Mouse (Mus musculus) cerebellum, adult 18-20 months (tissue): ENCODE measurements around the gene Slc12a3.
"Not testable (repeated sequence)": the region's sequence is repeated elsewhere in the genome, so short reads cannot be mapped to it uniquely, and the experiment has no call there.

Experiments
- DNase-seq, 2 experiments: peaks; one replicate each; pipeline ENCODE4 v3.0.0; 2021

The Slc12a3 gene

DNA sequence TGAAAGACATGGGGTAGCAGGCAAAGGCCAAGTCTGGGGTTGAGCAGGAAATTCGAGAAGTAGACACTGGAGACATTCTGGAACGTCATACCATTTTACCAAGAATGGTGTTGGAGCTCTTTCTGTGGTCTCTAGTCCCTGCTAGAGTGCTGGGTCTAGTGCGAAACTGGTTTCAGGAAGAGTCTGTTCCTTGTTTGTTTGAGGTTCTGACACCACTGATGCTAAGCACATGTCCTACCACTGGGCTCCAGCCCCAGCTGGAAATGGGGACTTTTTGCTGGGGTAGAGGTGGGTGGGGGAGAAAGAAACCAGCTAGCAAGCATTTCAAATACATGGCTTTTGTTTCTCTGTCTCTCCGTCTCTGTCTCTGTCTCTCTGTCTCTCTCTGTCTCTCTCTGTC is 48.0 kb downstream of the Slc12a3 start:
- DNase-seq, result no peak

- DNase-seq, result no peak
Observed at GRCm38 (mm10) chr8:94377714-94378205, 48.8 kb downstream of the Slc12a3 start.

GRCm38 (mm10) chr8:94378763-94379415 is 49.9 kb downstream of the Slc12a3 start:
- no peak for DNase-seq

DNA sequence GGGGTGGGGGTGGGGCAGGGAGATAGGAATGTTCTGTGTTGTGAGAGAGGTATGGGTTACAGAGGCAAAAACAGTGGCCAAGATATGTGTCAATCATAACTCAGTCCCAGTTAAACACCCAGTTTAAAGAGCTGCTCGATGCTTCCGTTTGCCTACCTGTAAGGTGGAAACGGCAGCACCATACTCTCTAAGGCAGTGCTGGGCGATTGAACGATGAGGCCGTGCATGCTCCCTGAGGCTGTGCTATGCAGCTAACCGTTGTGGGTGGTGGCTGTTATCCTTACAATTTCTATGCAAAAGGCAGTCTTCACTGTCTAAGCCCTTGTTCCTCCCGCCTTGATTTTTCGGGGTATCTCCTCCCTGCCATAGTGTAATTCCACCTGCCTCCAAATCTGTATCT is 50.7 kb downstream of the Slc12a3 start:
- DNase-seq, result no peak

- no peak for DNase-seq
Observed at GRCm38 (mm10) chr8:94384166-94384565, 55.2 kb downstream of the Slc12a3 start.

- DNase-seq, result no peak
Observed at GRCm38 (mm10) chr8:94385506-94386213, 56.7 kb downstream of the Slc12a3 start.

DNA sequence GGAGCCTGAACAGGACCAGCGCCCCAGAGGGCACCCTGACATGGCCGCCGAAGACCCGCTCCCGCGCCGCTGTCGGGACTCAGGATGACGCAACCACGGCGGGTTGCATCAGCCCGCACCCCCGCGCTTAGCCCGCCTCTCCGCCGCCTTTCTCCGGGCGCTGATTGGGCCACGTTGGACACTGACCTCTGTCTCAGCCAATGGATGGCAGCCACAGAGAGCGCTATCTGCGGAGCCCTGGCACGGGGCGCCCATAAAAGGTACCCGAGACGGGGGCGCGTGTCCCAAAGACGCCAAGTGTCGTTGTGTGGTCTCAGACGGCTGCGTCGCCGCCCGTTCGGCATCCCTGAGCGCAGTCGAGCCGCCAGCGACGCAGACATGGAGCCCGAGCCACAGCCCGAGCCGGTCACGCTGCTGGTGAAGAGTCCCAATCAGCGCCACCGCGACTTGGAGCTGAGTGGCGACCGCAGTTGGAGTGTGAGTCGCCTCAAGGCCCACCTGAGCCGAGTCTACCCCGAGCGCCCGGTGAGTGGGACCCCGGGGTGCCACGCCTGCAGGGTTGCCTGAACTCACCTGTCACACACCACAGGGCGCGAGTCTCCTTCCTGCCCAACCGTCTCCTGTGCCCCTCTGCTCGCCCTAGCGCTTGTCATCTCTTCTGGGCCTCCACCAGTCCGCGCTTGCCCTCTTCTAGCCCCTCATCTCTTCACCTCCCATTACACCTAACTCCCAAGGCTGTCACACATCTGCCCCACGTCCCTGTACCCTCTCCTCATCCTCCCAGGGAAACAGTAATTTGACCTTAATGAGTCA is 57.4 kb downstream of the Slc12a3 start, which contains the start of gene Herpud1:
Gene Herpud1 (plus strand): TSS at position 225 of the 813 bp plus-strand sequence.
- DNase-seq, result peak; percentile 98 to 99

GRCm38 (mm10) chr8:94387027-94387684 is 58.2 kb downstream of the Slc12a3 start:
- peak; percentile 71 to 78 for DNase-seq

DNA sequence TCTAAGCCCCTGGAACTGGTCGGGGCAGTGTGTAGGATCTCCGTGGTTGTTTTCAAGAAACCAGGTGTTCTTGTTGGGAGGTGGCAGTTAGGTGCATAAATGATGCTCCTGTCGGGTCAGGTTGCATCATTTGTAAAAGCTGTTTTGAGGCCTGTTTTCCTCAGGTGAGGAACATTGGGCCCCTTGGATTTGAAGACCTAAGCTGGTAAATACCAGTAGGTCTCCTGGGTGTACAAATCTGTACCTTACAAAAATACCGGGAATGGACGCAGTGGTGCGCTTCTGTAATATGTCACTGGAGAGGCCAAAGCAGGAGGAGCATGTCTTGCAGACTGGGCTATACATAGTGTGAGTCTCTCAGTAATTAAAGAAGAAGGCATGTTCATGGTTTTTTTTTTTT is 58.8 kb downstream of the Slc12a3 start:
- DNase-seq, result peak in 1 of 2 experiments; percentile 15

GRCm38 (mm10) chr8:94389531-94389930 is 60.5 kb downstream of the Slc12a3 start:
- no peak for DNase-seq

DNA sequence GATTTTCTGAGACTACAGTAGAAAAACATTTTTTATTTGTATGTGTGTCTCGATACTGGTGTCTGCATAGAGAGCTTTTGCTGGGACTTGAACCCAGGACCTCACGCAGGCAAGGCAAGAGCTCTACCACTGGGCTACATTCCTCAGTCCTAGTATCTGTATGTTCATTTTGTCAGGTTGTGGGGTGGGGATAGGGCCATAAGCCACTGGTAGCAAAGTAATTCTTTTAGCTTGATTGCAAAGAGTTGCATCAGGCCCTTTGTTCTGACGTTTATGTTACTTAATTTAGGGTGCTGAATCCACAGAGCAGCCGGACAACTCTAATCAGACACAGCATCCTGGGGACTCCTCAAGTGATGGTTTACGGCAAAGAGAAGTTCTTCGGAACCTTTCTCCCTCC is 61.4 kb downstream of the Slc12a3 start:
- DNase-seq, result no peak

DNA sequence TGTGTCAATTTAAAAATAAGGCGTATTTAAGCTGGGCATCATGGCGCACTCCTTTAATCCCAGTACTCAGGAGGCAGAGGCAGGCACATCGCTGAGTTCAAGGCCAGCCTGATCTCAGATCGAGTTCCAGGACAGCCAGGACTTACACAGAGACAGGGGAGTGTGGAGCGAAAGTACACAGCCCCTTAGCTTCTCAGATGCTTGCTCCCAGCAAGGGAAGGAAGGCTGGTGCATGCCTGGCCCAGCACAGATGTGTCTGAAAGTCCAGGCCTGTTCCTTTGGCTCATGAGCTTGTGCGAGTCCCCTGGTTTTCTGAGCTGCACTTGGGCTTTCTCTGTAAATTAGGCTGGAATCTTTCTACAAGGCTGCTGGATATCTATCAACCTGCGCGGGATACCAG is 61.9 kb downstream of the Slc12a3 start:
- DNase-seq, result no peak

DNA sequence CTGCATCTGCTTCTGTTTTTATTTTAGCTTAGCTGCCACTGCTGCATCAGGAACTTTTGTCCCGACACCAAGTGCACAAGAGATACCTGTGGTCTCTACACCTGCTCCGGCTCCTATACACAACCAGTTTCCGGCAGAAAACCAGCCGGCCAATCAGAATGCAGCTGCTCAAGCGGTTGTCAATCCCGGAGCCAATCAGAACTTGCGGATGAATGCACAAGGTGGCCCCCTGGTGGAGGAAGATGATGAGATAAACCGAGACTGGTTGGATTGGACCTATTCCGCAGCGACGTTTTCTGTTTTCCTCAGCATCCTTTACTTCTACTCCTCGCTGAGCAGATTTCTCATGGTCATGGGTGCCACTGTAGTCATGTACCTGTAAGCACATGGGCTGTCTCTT is 63.1 kb downstream of the Slc12a3 start:
- peak; percentile 27 to 32 for DNase-seq

DNA sequence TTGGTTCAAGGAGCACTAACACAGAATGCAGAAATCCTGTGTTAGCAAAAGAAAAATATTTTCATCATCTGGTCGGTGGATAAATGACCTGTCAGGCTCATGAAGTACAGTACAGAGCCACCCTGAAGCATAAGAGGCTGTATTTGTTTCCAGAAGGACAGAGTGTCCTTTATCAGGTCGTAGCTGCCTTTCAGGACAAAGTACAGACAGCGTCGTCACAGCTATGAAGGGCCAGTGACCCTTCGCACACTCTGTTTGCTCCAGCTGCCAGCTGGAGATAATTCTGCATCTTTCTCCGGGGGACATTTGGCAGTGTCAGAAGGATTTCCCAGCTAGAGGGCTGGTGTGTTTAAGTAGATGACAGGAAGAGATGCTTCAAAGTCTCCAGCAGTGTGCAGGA is 63.6 kb downstream of the Slc12a3 start:
- no peak for DNase-seq

GRCm38 (mm10) chr8:94395851-94396540 is 67.0 kb downstream of the Slc12a3 start:
- no peak for DNase-seq

DNA sequence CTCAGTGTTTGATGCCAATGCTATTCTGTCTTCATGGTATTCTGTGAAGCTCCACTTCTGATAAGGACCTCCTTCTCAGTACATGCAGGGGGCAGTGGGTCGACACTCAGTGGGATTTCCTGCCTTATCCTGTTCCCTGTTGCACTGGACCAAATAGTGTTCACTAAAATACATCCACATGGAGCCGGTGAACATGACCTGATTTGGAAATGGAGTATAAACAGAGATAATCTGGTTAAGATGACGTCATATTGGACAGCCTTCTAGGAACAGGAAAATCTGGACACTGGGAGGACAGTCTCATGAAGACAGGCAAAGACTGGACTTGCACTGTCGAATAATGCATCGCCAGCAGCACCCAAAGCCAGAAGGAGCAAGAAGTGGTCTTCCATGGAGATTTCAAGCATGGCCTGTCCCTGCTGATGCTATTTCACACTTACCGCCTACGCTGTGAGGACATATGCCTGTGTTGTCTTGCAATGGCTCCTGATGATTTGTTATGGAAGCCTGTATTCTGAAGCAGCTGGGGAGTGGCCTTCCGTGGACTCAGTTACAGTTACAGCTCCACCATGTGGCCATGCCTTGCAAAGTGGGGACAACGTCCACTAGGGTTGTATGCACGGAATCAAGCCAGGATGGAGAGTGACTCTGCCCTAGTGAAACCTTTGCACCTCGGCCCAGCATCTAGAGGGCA is 68.1 kb downstream of the Slc12a3 start:
- DNase-seq, result peak; percentile 43 to 50

DNA sequence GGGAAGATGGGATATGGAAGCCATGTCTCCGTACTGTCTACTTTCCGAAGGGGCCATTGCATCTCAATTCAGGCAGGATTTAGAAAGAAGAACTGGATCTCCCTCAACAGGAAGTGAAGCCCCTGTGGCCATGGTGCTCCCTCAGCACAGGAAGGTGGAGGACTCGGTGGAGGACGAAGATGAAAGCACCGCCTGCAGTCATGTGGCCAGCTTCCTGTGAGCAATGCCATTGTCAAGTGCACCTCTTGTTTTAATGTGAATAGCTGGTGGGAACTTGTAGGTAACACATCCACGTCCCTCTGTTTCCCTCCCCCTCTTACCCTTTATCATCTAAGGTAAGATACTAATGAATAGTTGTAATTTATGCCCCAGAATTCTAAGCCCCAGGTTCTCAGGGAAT is 69.6 kb downstream of the Slc12a3 start:
- no peak for DNase-seq

DNA sequence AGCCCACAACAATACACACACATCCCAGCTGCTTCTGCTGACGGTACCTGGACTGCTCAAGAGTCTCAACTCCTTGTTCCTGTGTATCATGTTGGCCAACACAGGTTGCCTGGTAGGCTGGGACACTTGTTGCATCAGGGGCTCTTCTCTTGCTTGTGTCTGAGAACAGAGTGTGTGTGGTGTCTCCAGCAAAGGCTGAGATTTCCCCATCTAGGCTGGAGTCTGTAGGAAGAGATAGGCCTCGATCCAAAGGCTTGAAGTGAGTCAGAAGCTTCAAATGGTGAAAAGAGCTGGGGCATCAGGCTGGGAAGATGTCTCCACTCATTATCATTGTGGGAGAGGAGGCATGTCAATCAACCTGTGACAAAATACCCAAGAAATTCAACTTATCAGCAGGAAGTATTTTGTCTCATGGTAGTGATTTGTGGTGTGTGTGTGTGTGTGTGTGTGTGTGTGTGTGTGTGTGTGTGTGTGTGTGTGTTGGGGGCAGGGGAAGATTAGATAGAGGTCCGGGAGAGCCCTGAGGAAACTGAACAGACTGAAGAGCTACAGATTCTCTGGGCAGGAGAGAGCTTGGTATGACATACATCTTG is 70.5 kb downstream of the Slc12a3 start:
- no peak for DNase-seq

GRCm38 (mm10) chr8:94399957-94400356 is 71.0 kb downstream of the Slc12a3 start:
- not testable (repeated sequence) for DNase-seq

DNA sequence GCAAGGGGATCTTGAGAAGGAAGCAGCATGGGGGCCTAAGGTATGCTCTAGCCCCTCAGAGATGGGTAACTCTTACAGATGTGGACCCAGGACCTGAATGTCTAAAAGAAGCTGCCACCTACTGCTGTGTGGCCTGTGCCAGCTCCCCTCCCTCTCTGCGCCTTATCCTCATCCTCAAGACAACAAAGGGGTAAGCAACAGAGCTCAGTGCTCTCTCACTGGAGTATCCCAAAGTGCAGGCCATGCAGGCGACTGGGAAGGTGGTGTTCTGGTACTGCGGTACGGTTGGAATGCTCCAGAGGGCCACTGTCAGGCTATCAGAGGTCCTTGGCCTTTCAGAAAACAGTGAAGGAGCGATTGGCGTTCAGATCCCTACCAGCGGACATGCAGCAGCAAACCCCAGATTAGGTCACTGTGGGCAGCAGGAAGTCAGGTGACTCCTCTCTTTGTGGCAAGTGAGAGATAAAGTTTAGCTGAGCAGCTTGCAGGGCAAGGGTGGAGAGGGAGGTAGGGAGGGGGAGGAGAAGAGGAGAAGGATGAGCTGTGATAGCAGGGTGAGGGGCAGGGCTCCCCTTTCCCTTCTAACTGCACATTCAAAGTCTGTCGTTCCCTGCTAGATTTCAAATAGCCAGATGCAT is 79.6 kb downstream of the Slc12a3 start:
- no peak for DNase-seq

DNA sequence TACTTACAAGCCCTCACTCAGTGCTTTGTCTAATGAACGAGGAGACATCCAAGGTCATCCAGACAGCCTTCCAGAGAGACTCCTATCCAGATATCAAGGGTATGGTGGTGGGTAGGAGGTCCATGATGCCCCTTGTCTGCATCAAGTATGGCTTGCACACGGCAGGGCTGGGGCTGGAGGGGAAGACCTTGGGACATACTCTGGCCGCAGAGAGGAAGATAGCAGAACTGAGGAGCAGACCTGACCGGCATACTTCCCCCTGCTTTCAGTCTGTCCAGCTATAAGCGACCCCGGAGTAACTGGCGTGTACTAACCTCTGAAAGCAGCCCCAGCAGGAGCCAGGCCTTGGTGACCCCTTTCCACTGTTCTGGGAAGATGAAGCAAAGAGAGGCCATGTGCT is 80.5 kb downstream of the Slc12a3 start:
- DNase-seq, result no peak
